Mouse (Mus musculus) E14TG2a.4 (cell line): ENCODE results near the gene Alox5ap.

Source experiments
- H3K27me3 ChIP-seq: 2 replicates; pipeline ENCODE4 v1.6.1; 2014; ENCODE audit warnings: low read length, control low read depth; ENCODE audit not compliant: insufficient read depth
- H3K36me3 ChIP-seq: 2 replicates; pipeline ENCODE4 v1.6.1; 2014; ENCODE audit warnings: low read length, control low read depth; ENCODE audit not compliant: insufficient read depth
- H3K4me1 ChIP-seq: replicated peaks from 2 replicates; pipeline ENCODE4 v1.6.1; 2014; ENCODE audit warnings: low read depth, low read length, control low read depth
- H3K4me3 ChIP-seq: replicated peaks from 2 replicates; pipeline ENCODE4 v1.5.1; 2014; ENCODE audit warnings: mild to moderate bottlenecking, low read length
- H3K9me3 ChIP-seq: 2 replicates; pipeline ENCODE4 v1.6.1; 2014; ENCODE audit warnings: low read length, control low read depth
- CTCF ChIP-seq: conservative IDR thresholded peaks from 2 replicates; pipeline ENCODE4 v1.5.1; 2014; ENCODE audit warnings: low read length
- NANOG ChIP-seq: IDR thresholded peaks from 2 replicates; pipeline ENCODE4 v1.6.1; 2014; ENCODE audit warnings: borderline replicate concordance, low read length, mixed read lengths
- POU5F1 ChIP-seq: IDR thresholded peaks from 2 replicates; pipeline ENCODE4 v1.6.1; 2014; ENCODE audit warnings: low read length, borderline replicate concordance

Alox5ap gene

DNA sequence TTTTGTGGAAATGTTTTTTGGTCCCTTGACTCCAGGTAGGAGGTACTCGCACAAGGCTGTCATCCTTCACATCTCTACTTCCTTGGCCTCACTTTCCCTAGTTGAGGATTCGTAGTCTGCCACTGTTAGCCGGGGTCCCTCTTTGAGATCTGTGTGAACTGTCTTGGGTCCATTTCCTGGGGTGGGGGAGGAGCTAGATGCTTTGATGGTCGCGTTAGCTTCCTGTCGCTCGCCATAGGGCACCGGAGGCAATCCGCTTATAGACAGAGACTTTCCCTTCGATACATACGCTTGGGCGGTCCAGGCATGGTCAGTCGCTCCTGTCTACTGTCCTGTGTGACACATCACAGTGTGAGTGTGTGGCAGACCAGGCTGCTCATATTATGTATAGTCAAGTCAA is 60.2 kb downstream of the Alox5ap start:
- H3K36me3 ChIP-seq: no peaks in the 10 kb centered on the region
- no peak overlapping the region for H3K4me3 ChIP-seq
- H3K4me1 ChIP-seq: peaks cover 44% of the 10 kb centered on the region
- H3K9me3 ChIP-seq: no peaks in the 10 kb centered on the region
- peaks cover 58% of the 10 kb centered on the region for H3K27me3 ChIP-seq
- TF ChIP-seq CTCF: no peak
- no peak for TF ChIP-seq POU5F1
- TF ChIP-seq NANOG: no peak

- peaks cover 27% of the 10 kb centered on the region for H3K27me3 ChIP-seq
- no peak for TF ChIP-seq POU5F1
- no peak overlapping the region for H3K4me3 ChIP-seq
- peaks cover 11% of the 10 kb centered on the region for H3K4me1 ChIP-seq
- no peaks in the 10 kb centered on the region for H3K36me3 ChIP-seq
- H3K9me3 ChIP-seq: peaks cover 12% of the 10 kb centered on the region
Observed at GRCm38 (mm10) chr5:149329098-149329887, 64.7 kb downstream of the Alox5ap start.

GRCm38 (mm10) chr5:149330601-149331000 is 66.0 kb downstream of the Alox5ap start:
- H3K27me3 ChIP-seq: peaks cover 24% of the 10 kb centered on the region
- H3K9me3 ChIP-seq: peaks cover 12% of the 10 kb centered on the region
- TF ChIP-seq POU5F1: no peak
- H3K4me1 ChIP-seq: peaks cover 14% of the 10 kb centered on the region
- no peak overlapping the region for H3K4me3 ChIP-seq
- H3K36me3 ChIP-seq: no peaks in the 10 kb centered on the region

DNA sequence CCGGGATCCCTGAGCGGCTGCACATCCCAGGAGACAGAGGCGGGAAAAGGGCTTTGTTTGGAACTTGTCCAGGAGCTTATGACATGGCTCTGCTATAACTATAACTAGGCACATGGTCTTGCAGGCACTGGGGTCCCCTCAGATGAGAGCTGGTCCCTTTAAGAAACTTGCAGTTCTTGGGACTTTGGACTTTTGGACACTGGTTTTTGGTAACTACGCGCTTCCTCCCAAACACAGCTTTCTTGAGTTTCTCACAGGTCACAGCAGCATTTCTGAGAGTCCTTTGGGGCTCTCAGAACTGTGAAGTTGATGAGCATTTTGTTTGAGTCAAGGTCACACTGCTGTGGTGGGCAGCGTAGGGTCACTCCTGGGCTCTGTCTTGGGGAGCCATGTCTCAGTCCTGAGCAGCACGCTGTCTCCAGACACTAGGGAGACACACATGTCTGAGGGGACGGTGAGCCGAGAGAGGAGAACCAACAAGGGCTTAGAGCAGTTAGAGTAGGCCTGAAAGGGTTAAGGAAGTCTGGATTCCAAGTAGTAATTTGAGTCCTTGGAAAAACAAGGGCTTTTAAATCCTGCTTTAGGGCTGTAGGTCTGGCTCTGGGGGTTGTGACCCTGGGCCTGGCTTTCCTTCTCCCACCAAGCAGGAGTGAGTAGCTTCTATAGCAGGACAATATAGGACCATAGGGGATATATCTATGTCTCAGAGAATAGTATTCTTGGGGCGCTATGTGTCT is 67.0 kb downstream of the Alox5ap start:
- H3K27me3 ChIP-seq: peaks cover 33% of the 10 kb centered on the region
- H3K4me3 ChIP-seq: no peak overlapping the region
- no peaks in the 10 kb centered on the region for H3K36me3 ChIP-seq
- H3K9me3 ChIP-seq: peaks cover 12% of the 10 kb centered on the region
- peaks cover 20% of the 10 kb centered on the region for H3K4me1 ChIP-seq
- TF ChIP-seq POU5F1: no peak
- no peak for TF ChIP-seq NANOG
- no peak for TF ChIP-seq CTCF

DNA sequence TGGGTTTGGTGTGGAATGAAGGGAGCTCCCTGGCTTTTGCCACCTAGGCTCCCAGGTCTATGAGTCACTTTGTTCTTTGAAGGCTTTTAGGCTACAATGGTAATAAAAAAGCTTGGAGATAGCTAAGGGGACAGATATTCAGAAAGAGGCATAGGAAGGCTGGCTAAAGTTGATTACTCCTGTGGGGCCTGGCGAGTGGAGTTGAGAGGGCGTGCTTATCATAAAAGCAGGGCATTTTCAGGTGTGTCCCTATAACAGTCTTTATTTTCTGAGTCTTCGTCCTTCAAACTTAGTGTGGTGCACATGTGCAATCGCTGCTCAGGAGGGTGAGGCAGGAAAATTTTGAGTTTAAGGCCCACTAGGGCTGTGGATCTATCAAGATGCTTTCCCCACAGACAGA is 68.2 kb downstream of the Alox5ap start:
- Histone ChIP-seq H3K4me3 (no peak overlapping the region), H3K27me3 (peaks cover 41% of the 10 kb centered on the region), H3K36me3 (no peaks in the 10 kb centered on the region), H3K9me3 (peaks cover 15% of the 10 kb centered on the region), H3K4me1 (peaks cover 20% of the 10 kb centered on the region)
- no peak for TF ChIP-seq CTCF
- no peak for TF ChIP-seq POU5F1
- TF ChIP-seq NANOG: no peak

- no peak for TF ChIP-seq CTCF
- no peak for TF ChIP-seq POU5F1
- no peak for TF ChIP-seq NANOG
- peaks cover 30% of the 10 kb centered on the region for H3K27me3 ChIP-seq
- H3K9me3 ChIP-seq: peaks cover 17% of the 10 kb centered on the region
- no peak overlapping the region for H3K4me3 ChIP-seq
- H3K36me3 ChIP-seq: no peaks in the 10 kb centered on the region
- H3K4me1 ChIP-seq: peaks cover 23% of the 10 kb centered on the region
Observed at GRCm38 (mm10) chr5:149333941-149334698, 69.6 kb downstream of the Alox5ap start.

DNA sequence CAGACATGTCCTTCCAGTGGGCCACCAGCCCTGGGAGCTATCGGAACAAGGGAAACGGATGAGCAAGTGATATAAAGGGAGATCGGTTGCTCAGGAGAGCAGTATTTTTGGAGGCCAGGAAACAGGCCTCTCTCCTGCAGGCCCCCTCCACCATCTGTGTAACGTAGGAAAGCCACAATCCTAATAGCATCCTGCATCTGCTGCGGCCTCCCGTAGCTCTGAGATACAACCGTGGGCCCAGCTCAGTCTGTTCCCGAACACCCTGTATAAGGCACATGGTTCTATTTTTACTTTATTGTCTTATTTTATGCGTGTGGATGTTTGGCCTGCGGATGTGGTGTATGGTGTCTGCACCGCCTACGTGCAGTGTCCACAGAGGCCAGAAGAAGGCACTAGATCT is 70.4 kb downstream of the Alox5ap start:
- no peak overlapping the region for H3K4me3 ChIP-seq
- no peaks in the 10 kb centered on the region for H3K36me3 ChIP-seq
- H3K4me1 ChIP-seq: peaks cover 23% of the 10 kb centered on the region
- peaks cover 26% of the 10 kb centered on the region for H3K27me3 ChIP-seq
- H3K9me3 ChIP-seq: peaks cover 17% of the 10 kb centered on the region
- TF ChIP-seq CTCF: no peak
- TF ChIP-seq NANOG: no peak
- no peak for TF ChIP-seq POU5F1

DNA sequence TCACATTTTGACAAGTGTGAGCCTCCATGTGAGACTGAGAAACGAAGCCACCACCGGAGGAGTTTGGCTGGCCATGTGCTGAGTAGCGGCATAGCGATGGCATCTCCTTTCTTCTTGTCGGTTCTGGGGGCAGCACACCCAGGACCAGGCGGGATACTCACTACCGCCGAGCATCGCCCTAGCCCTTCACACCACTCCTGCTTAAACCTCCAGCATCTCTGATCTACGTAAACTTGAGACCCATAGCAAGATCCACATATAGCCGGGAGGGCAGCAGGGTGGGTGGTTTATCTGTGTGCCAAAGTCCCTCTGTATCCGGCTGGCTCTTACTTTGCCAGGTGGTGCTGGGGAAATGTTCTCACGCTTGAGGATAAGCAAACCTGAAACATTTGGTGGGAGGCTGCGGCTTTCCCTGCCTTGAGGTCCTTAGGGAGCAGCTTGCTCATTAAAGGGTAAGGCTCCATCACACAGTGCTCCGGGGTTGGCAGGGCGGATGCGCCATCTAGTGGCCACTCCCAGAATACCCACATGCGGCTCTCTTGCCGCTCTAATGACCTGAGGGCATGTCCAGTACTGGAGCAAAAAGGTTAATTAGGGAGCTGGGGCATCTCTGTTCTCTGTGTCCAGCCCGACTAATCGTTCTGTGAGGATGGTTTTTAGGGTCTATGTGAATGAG is 71.1 kb downstream of the Alox5ap start:
- Histone ChIP-seq H3K4me3 (peak overlapping the region; percentile 27; the same call in 1 of the 2 replicates), H3K9me3 (peaks cover 17% of the 10 kb centered on the region), H3K36me3 (no peaks in the 10 kb centered on the region), H3K27me3 (peaks cover 30% of the 10 kb centered on the region), H3K4me1 (peaks cover 23% of the 10 kb centered on the region)
- TF ChIP-seq CTCF (peak; percentile 98), POU5F1 (no peak)
